Mouse (Mus musculus): ENCODE results near the gene Gm42742.

GRCm38 (mm10) chr7:126988816-126989215, 32.1 kb downstream of the Gm42742 start:
- TF ChIP-seq CTCF (IDR thresholded peaks at IDR 0.05 in 2 of 3, conservative IDR thresholded peaks at IDR 0.05 in 1 of 3; ENCODE audit: control insufficient read depth in 1 of 3, insufficient read depth in 1 of 3, low read depth in 2 of 3, low read length in 3 of 3, poor library complexity in 1 of 3, severe bottlenecking in 1 of 3): no peak
- no peak for TF ChIP-seq GATA1 (IDR thresholded peaks at IDR 0.05; ENCODE audit: low read depth, low read length)
- TF ChIP-seq ZC3H11A (IDR thresholded peaks at IDR 0.05; ENCODE audit: low read depth, low read length): no peak
- TF ChIP-seq MAX (IDR thresholded peaks at IDR 0.05; ENCODE audit: low read length): no peak
- TF ChIP-seq POLR2A (IDR thresholded peaks at IDR 0.05; ENCODE audit: control insufficient read depth in 1 of 2, insufficient read depth in 1 of 2, low read depth in 1 of 2, low read length in 2 of 2, poor library complexity in 1 of 2): no peak
- no peak for TF ChIP-seq BHLHE40 (IDR thresholded peaks at IDR 0.05; ENCODE audit: borderline replicate concordance, low read depth, low read length)
- TF ChIP-seq ZNF384 (IDR thresholded peaks at IDR 0.05; ENCODE audit: low read depth, low read length): no peak
- no peak for TF ChIP-seq POLR2AphosphoS2 (IDR thresholded peaks at IDR 0.05; ENCODE audit: low read length)
- TF ChIP-seq TCF12 (IDR thresholded peaks at IDR 0.05; ENCODE audit: low read depth, low read length): no peak
- no peak for TF ChIP-seq EP300 (IDR thresholded peaks at IDR 0.05; ENCODE audit: low read depth in 1 of 2, low read length in 2 of 2)
- no peak for TF ChIP-seq RAD21 (IDR thresholded peaks at IDR 0.05; ENCODE audit: low read depth, low read length)

All from MEL (cell line).